Mouse (Mus musculus) kidney, adult 2 months (tissue): Measurements from ENCODE around the gene Cnih2.

Experiments
- CTCF ChIP-seq: fragments of 200-500 bp; conservative IDR thresholded peaks from 2 replicates; pipeline ENCODE4 v1.5.1; 2011; ENCODE audit warnings: low read depth, mild to moderate bottlenecking, control low read depth, low read length, moderate library complexity, mixed read lengths; ENCODE audit not compliant: insufficient read depth, insufficient read length
- POLR2A ChIP-seq: fragments of 200-500 bp; IDR thresholded peaks from one replicate; pipeline ENCODE4 v1.6.1; 2011; ENCODE audit warnings: low read depth, low read length, control low read depth

- TF ChIP-seq CTCF, result no peak
- TF ChIP-seq POLR2A, result no peak
Observed at GRCm38 (mm10) chr19:5085145-5085863, 13.0 kb downstream of the Cnih2 start, which contains the start of gene Tmem151a.
